Comparison of ENCODE assay signal across 22 mouse cellular contexts in the genomic region with DNA sequence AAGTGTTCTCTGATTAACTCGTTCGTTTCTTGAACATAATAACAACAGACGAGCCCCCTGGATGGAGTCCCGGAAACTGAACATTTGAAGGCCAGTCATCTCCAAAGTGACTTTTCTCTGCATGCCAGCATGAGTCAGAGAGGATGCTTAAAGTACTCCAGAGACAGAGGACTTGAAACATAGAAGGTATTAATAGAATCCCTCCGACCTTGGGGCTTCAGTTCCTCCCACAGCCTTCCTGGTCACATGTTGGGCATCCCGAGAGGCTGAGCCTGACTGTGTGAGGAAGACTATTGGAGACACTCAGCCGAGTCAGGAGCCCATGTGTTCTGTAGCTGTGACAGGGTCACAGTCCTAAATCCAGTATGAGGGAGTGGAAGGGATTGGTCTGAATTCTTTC.
DNase-seq lines count a peak whose midpoint lies in the region; ATAC-seq lines count a peak whose summit lies in the region.
"Had no signal": no experiment of that assay in that cellular context is flagged by ENCODE, and none has a peak within 500 bp of the region (broad histone marks: within the 10 kb centered on the region; RNA-seq: fewer than 3 reads in every experiment).

No protein-coding gene starts in this region.

- no peak overlapping the region for H3K9ac ChIP-seq in forebrain, embryonic 11.5 days (ENCODE audit: low read length)
- no peak overlapping the region for H3K9ac ChIP-seq in forebrain, embryonic 14.5 days (ENCODE audit: low read length)
- no peak overlapping the region for H3K9ac ChIP-seq in heart, embryonic 15.5 days
- H3K9ac ChIP-seq: forebrain, embryonic 13.5 days; neural tube, embryonic 12.5 days had no signal

- 73% methylated on average over 7 of the region's 7 CpGs for WGBS in forebrain, embryonic 11.5 days
- 69% methylated on average over 7 of the region's 7 CpGs for WGBS in forebrain, embryonic 14.5 days
- WGBS in heart, embryonic 15.5 days, result 31% methylated on average over 7 of the region's 7 CpGs

- intact Hi-C loops in heart, postnatal 25 days (cut with DNase I), result loop anchor here (5.0 kb wide), 1 partner anchor 88 kb away; no protein-coding TSS in a partner anchor

- no peak for ATAC-seq in forebrain, embryonic 11.5 days (replicated peaks; ENCODE audit: low FRiP score)
- no peak for ATAC-seq in forebrain, embryonic 14.5 days
- 0 out of 2 replicates have a peak, but pooled peaks have one; percentile 35 for ATAC-seq in heart, embryonic 15.5 days (replicated peaks; ENCODE audit: insufficient number of reproducible peaks, insufficient read depth, low FRiP score, low read depth)
- ATAC-seq: forebrain, embryonic 13.5 days; inflammation-experienced regulatory T-cells, adult 6 months; lung, postnatal 0 days had no signal

- H3K4me1 ChIP-seq in forebrain, embryonic 11.5 days (replicated peaks; ENCODE audit: control insufficient read depth, insufficient read depth, low read length), result peaks cover 12% of the 10 kb centered on the region
- peaks cover 14% of the 10 kb centered on the region for H3K4me1 ChIP-seq in forebrain, embryonic 14.5 days (ENCODE audit: control insufficient read depth, insufficient read depth, low read length)
- H3K4me1 ChIP-seq in heart, embryonic 15.5 days (replicated peaks), result peaks cover 24% of the 10 kb centered on the region

- no peaks in the 10 kb centered on the region for H3K9me3 ChIP-seq in forebrain, embryonic 11.5 days (ENCODE audit: control insufficient read depth, low read length)
- H3K9me3 ChIP-seq in forebrain, embryonic 14.5 days (replicated peaks; ENCODE audit: control insufficient read depth, low read length), result no peaks in the 10 kb centered on the region
- no peaks in the 10 kb centered on the region for H3K9me3 ChIP-seq in heart, embryonic 15.5 days (replicated peaks)
- H3K9me3 ChIP-seq: forebrain, embryonic 13.5 days; neural tube, embryonic 12.5 days had no signal

- no peaks in the 10 kb centered on the region for H3K27me3 ChIP-seq in forebrain, embryonic 11.5 days (ENCODE audit: control insufficient read depth, insufficient read depth, low read length)
- no peaks in the 10 kb centered on the region for H3K27me3 ChIP-seq in forebrain, embryonic 14.5 days (replicated peaks; ENCODE audit: control insufficient read depth, insufficient read depth, low read length)
- no peaks in the 10 kb centered on the region for H3K27me3 ChIP-seq in heart, embryonic 15.5 days
- H3K27me3 ChIP-seq: forebrain, embryonic 13.5 days; neural tube, embryonic 12.5 days had no signal

- no peak overlapping the region for H3K4me3 ChIP-seq in forebrain, embryonic 11.5 days (ENCODE audit: low read depth, low read length)
- no peak overlapping the region for H3K4me3 ChIP-seq in forebrain, embryonic 14.5 days (ENCODE audit: low read depth, low read length)
- no peak overlapping the region for H3K4me3 ChIP-seq in heart, embryonic 15.5 days
- H3K4me3 ChIP-seq: forebrain, embryonic 13.5 days; layer of hippocampus, adult 2 months; neural tube, embryonic 12.5 days had no signal

- peak; percentile 16 for DNase-seq in forebrain, embryonic 11.5 days (ENCODE audit: low spot score)
- DNase-seq in forebrain, embryonic 14.5 days (ENCODE audit: low spot score), result no peak
- no peak for DNase-seq in heart, postnatal 25 days (ENCODE audit: low spot score)
- DNase-seq in 416B (ENCODE audit: low read depth), result peak; percentile 81
- peak; percentile 41 for DNase-seq in adrenal gland, postnatal 14 days
- no peak for DNase-seq in thymus, postnatal 25 days
- DNase-seq in gastrocnemius, postnatal 25 days, result no peak
- DNase-seq: cerebellum, adult 2 months; cerebellum, postnatal 36 days; gastrocnemius, postnatal 14 days; kidney, adult 2 months; kidney, postnatal 14 days; layer of hippocampus, postnatal 36 days; liver; thymus, postnatal 36 days had no signal

- no peaks in the 10 kb centered on the region for H3K36me3 ChIP-seq in forebrain, embryonic 11.5 days (ENCODE audit: control insufficient read depth, insufficient read depth, low read length)
- no peaks in the 10 kb centered on the region for H3K36me3 ChIP-seq in forebrain, embryonic 14.5 days (ENCODE audit: control insufficient read depth, insufficient read depth, low read length)
- no peaks in the 10 kb centered on the region for H3K36me3 ChIP-seq in heart, embryonic 15.5 days
- H3K36me3 ChIP-seq: neural tube, embryonic 12.5 days had no signal

- H3K4me2 ChIP-seq in forebrain, embryonic 11.5 days (ENCODE audit: low read depth, low read length, severe bottlenecking), result no peak overlapping the region
- no peak overlapping the region for H3K4me2 ChIP-seq in forebrain, embryonic 14.5 days (ENCODE audit: low read length)
- H3K4me2 ChIP-seq in heart, embryonic 15.5 days, result no peak overlapping the region
- H3K4me2 ChIP-seq: forebrain, embryonic 13.5 days; midbrain, embryonic 11.5 days; neural tube, embryonic 12.5 days had no signal

- no peak overlapping the region for H3K27ac ChIP-seq in forebrain, embryonic 11.5 days (ENCODE audit: low read depth, low read length)
- H3K27ac ChIP-seq in forebrain, embryonic 14.5 days (ENCODE audit: low read depth, low read length), result no peak overlapping the region
- H3K27ac ChIP-seq in heart, embryonic 15.5 days, result peak overlapping the region; percentile 45
- H3K27ac ChIP-seq: forebrain, embryonic 13.5 days; layer of hippocampus, adult 2 months; neural tube, embryonic 12.5 days had no signal

Comparison
In these comparisons a context has a peak if more than half of its experiments do, and no peak if none do; other contexts are left out.
1. DNase-seq: peak in forebrain, embryonic 11.5 days (single experiment), 416B (single experiment) and adrenal gland, postnatal 14 days (single experiment); none in forebrain, embryonic 14.5 days (single experiment), heart, postnatal 25 days (single experiment), thymus, postnatal 25 days (single experiment) and gastrocnemius, postnatal 25 days (single experiment).